Mouse (Mus musculus): ENCODE data around the gene Rufy1. TPM values are rescaled to one million over a fixed set of nuclear protein-coding genes. Genes with fewer than 3 reads are reported as not detected.

The Rufy1 gene
- polyA plus RNA-seq (2017; shearing (Covaris generic)) = 21.0 TPM

DNA sequence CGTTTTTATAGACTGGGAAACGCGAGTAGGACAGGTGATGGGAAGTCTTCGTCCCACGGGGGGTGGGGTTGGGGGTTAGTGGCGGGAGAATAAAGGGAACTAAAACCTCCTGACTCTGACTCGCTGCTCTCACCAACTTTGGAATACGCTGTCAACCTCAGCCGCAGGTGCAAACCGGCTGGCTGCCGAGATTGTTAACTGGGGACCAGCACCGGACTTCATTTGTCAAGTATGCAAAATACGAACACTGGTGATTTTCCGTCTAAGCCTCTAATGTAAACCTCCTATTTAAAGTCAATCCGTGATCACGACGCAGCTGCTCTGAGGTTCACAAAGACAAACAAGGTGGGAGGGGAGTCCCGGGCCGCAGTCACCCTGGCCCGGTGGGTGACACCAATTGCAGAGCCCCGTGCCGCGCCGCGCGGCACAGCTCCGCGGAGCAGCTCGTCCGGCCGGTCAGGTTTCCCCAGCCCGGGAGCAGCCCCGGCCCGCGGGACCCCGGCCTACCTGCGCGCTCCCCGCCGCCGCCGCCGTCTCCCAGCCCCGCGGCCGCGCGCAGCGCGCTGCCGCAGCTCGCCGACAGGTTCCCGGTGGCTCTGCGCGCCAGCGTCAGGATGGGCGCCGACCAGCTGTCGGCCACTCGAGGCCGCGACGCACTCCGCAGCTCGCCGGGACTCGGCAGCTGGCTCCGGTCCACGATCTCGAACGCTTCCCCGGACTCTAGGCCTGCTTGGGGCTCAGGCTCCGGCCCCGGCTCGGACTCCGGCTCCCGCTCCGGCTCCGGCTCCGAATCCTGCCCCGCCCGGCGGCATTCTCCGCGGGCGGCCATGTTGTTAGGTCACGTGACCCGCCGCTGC is at the start of gene Rufy1:
Gene Rufy1, minus strand, starts transcription at position 849 of the 857 bp plus-strand sequence.

GRCm38 (mm10) chr11:50376911-50377891 is 53.7 kb downstream of the Rufy1 start, which contains the start of gene Hnrnph1:
TSS of gene Hnrnph1 (plus strand) at chr11:50376990.

DNA sequence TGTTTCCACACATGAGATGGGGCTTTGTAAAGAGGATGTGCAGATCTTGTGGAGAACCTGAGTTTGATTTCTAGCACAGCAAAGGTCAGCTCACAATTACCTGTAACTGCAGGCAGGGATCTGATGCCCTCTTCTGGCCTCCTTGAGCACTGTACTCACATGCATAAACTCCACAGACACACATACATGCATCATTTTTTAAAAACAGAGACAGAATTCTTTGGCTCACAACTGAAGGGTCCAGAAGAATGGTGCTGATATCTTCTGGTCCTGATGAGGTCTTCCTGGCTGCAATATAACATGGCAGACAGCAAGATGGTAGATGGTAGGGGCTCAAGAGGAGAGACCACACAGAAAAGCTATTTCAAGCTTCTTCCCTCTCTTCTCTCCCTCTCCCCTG is 76.8 kb downstream of the Rufy1 start, which contains the start of gene Cby3:
Gene Cby3, plus strand, starts transcription at position 301 of the 400 bp plus-strand sequence.

Other genes with a start within 250 kb of the Rufy1 start
- 1,010 TPM for gene Sqstm1, start 220.3 kb downstream of the Rufy1 start, polyA plus RNA-seq (2017; shearing (Covaris generic))
- gene Mgat4b, start 220.2 kb downstream of the Rufy1 start, polyA plus RNA-seq (2017; shearing (Covaris generic)) = 9.4 TPM
- 0.59 TPM for gene Ltc4s, start 192.5 kb downstream of the Rufy1 start, polyA plus RNA-seq (2017; shearing (Covaris generic))
- gene Maml1, start 138.8 kb downstream of the Rufy1 start, polyA plus RNA-seq (2017; shearing (Covaris generic)) = 6.7 TPM
- gene Canx, start 105.5 kb downstream of the Rufy1 start, polyA plus RNA-seq (2017; shearing (Covaris generic)) = 176 TPM
- gene Cby3, start 76.7 kb downstream of the Rufy1 start, polyA plus RNA-seq (2017; shearing (Covaris generic)) = not detected
- gene Hnrnph1, start 54.1 kb downstream of the Rufy1 start, polyA plus RNA-seq (2017; shearing (Covaris generic)) = 345 TPM
- gene Adamts2, start 171.0 kb upstream of the Rufy1 start, polyA plus RNA-seq (2017; shearing (Covaris generic)) = not detected

All from effector memory CD4-positive, alpha-beta T cell, adult 5 months (primary cell).